Mouse (Mus musculus) limb, embryonic 14.5 days (tissue): ENCODE data around the gene Cdca3. TPM values are rescaled to one million over a fixed set of nuclear protein-coding genes. Genes with fewer than 3 reads are reported as not detected.

Experiments used
- ATAC-seq: fragments of 200-750 bp; cut with Nextera tagmentation; 2 replicates; pipeline ENCODE4 v1.8.0; 2017; ENCODE audit warnings: low read depth, moderate number of reproducible peaks, moderate TSS enrichment; ENCODE audit not compliant: low FRiP score
- DNase-seq: peaks from one replicate; pipeline ENCODE4 v3.0.0-alpha.2; 2015; ENCODE audit warnings: low spot score
- H3K27ac ChIP-seq: fragments of 300-500 bp; sonication (generic); replicated peaks from 2 replicates; pipeline ENCODE4 v1.5.1; 2014; ENCODE audit warnings: low read depth, mild to moderate bottlenecking, low read length, moderate library complexity, mixed read lengths
- H3K27me3 ChIP-seq: fragments of 300-500 bp; sonication (generic); 2 replicates; pipeline ENCODE4 v1.6.1; 2014; ENCODE audit warnings: low read length, mixed read lengths; ENCODE audit not compliant: control insufficient read depth, insufficient read depth
- H3K36me3 ChIP-seq: fragments of 300-500 bp; sonication (generic); 2 replicates; pipeline ENCODE4 v1.6.1; 2014; ENCODE audit warnings: mild to moderate bottlenecking, low read length, moderate library complexity, mixed read lengths; ENCODE audit not compliant: control insufficient read depth, insufficient read depth
- H3K4me1 ChIP-seq: fragments of 300-500 bp; sonication (generic); 2 replicates; pipeline ENCODE4 v1.6.1; 2014; ENCODE audit warnings: antibody characterized with exemption, low read length, mixed read lengths; ENCODE audit not compliant: control insufficient read depth, insufficient read depth
- H3K4me2 ChIP-seq: fragments of 300-500 bp; sonication (generic); replicated peaks from 2 replicates; pipeline ENCODE4 v1.6.1; 2014; ENCODE audit warnings: low read depth, mild to moderate bottlenecking, low read length, moderate library complexity; ENCODE audit not compliant: severe bottlenecking
- H3K4me3 ChIP-seq: fragments of 300-500 bp; sonication (generic); replicated peaks from 2 replicates; pipeline ENCODE4 v1.5.1; 2014; ENCODE audit warnings: low read length
- H3K9ac ChIP-seq: fragments of 300-500 bp; sonication (generic); 2 replicates; pipeline ENCODE4 v1.6.1; 2014; ENCODE audit warnings: mild to moderate bottlenecking, low read depth, low read length, moderate library complexity; ENCODE audit not compliant: severe bottlenecking
- H3K9me3 ChIP-seq: fragments of 300-500 bp; sonication (generic); 2 replicates; pipeline ENCODE4 v1.6.1; 2016; ENCODE audit warnings: low read length; ENCODE audit not compliant: control insufficient read depth
- POLR2A ChIP-seq: fragments of 200-500 bp; IDR thresholded peaks from 2 replicates; pipeline ENCODE4 v1.8.0; 2012; ENCODE audit warnings: inconsistent platforms, mild to moderate bottlenecking, moderate library complexity, borderline replicate concordance; ENCODE audit not compliant: insufficient read depth, insufficient read length; ENCODE audit errors: extremely low read depth
- WGBS: fragments of 180-500 bp; shearing (Covaris S2); extraction: QIAGEN DNeasy Blood & Tissue Kit; methylation state at CpG from one replicate; pipeline ENCODE4 v1.1.7; 2014; 5-methylcytosine and 5-hydroxymethylcytosine counted together
- polyA plus RNA-seq, 2 experiments: library from polyadenylated mRNA; depleted of rRNA in 1 of 2; stranded (reverse) in 1 of 2; unstranded in 1 of 2; fragments of >200 nt; fragmentation: Nextera tagmentation in 1 of 2; extraction: Ambion mirVana in 1 of 2; gene quantifications; 2 replicates each; pipeline versions ENCODE4 v1.2.1 to v1.2.3; 2012 to 2014

The Cdca3 gene
- polyA plus RNA-seq, 2 experiments: 128 to 141 TPM

GRCm38 (mm10) chr6:124861266-124861665 lies 31.9 kb downstream of the Cdca3 start:
- ATAC-seq: no peak
- Histone ChIP-seq H3K27ac (no peak overlapping the region), H3K9me3 (no peaks in the 10 kb centered on the region), H3K4me1 (peaks cover 26% of the 10 kb centered on the region; the same call in 1 of the 2 replicates), H3K36me3 (0 out of 2 replicates have a peak, but pooled peaks cover 8% of the 10 kb centered on the region), H3K9ac (no peak overlapping the region; the same call in 1 of the 2 replicates), H3K4me2 (no peak overlapping the region), H3K27me3 (no peaks in the 10 kb centered on the region), H3K4me3 (no peak overlapping the region)
- no peak for DNase-seq
- 77% methylated on average over 19 of the region's 19 CpGs for WGBS
- TF ChIP-seq POLR2A: no peak

GRCm38 (mm10) chr6:124861802-124862201 lies 32.5 kb downstream of the Cdca3 start:
- no peak overlapping the region for H3K4me2 ChIP-seq
- DNase-seq: no peak
- 0 out of 2 replicates have a peak, but pooled peaks cover 8% of the 10 kb centered on the region for H3K36me3 ChIP-seq
- no peaks in the 10 kb centered on the region for H3K9me3 ChIP-seq
- WGBS: 48% methylated on average over 2 of the region's 3 CpGs
- peaks cover 26% of the 10 kb centered on the region; the same call in 1 of the 2 replicates for H3K4me1 ChIP-seq
- no peak overlapping the region for H3K27ac ChIP-seq
- no peaks in the 10 kb centered on the region for H3K27me3 ChIP-seq
- no peak for TF ChIP-seq POLR2A
- ATAC-seq: no peak
- H3K4me3 ChIP-seq: no peak overlapping the region
- H3K9ac ChIP-seq: no peak overlapping the region; the same call in 1 of the 2 replicates

GRCm38 (mm10) chr6:124862406-124863124 lies 33.2 kb downstream of the Cdca3 start:
- no peak for TF ChIP-seq POLR2A
- peaks cover 26% of the 10 kb centered on the region; the same call in 1 of the 2 replicates for H3K4me1 ChIP-seq
- peak overlapping the region; percentile 56 for H3K4me3 ChIP-seq
- H3K4me2 ChIP-seq: peak overlapping the region; percentile 95
- ATAC-seq: no peak
- no peak for DNase-seq
- WGBS: 15% methylated on average over 8 of the region's 8 CpGs
- 0 out of 2 replicates have a peak, but pooled peaks cover 8% of the 10 kb centered on the region for H3K36me3 ChIP-seq
- no peak overlapping the region for H3K27ac ChIP-seq
- no peaks in the 10 kb centered on the region for H3K9me3 ChIP-seq
- H3K27me3 ChIP-seq: no peaks in the 10 kb centered on the region
- peak overlapping the region; percentile 65 for H3K9ac ChIP-seq

GRCm38 (mm10) chr6:124863125-124863657 lies 33.8 kb downstream of the Cdca3 start:
- peak overlapping the region; percentile 95 for H3K4me2 ChIP-seq
- H3K9me3 ChIP-seq: no peaks in the 10 kb centered on the region
- TF ChIP-seq POLR2A: 0 out of 2 replicates have a peak, but pooled peaks have one; percentile 0
- H3K27ac ChIP-seq: 0 out of 2 replicates have a peak overlapping the region, but pooled peaks have one; percentile 26
- H3K36me3 ChIP-seq: 0 out of 2 replicates have a peak, but pooled peaks cover 8% of the 10 kb centered on the region
- no peak for DNase-seq
- H3K9ac ChIP-seq: peak overlapping the region; percentile 65
- no peak; the same call in 1 of the 2 replicates for ATAC-seq
- H3K4me1 ChIP-seq: peaks cover 23% of the 10 kb centered on the region; the same call in 1 of the 2 replicates
- peak overlapping the region; percentile 56 for H3K4me3 ChIP-seq
- H3K27me3 ChIP-seq: no peaks in the 10 kb centered on the region
- 1% methylated on average over 8 of the region's 16 CpGs for WGBS

- peak; percentile 60 for DNase-seq
- H3K36me3 ChIP-seq: 0 out of 2 replicates have a peak, but pooled peaks cover 8% of the 10 kb centered on the region
- peak; percentile 73 for ATAC-seq
- peak within 1 kb of the TSS; percentile 56 for H3K4me3 ChIP-seq
- H3K4me1 ChIP-seq: peaks cover 17% of the 10 kb centered on the region; the same call in 1 of the 2 replicates
- H3K27ac ChIP-seq: peak within 1 kb of the TSS; percentile 52; the same call in 1 of the 2 replicates
- 0 out of 2 replicates have a peak, but pooled peaks have one; percentile 1 for TF ChIP-seq POLR2A
- peak within 1 kb of the TSS; percentile 65 for H3K9ac ChIP-seq
- peak within 1 kb of the TSS; percentile 95 for H3K4me2 ChIP-seq
- no peaks in the 10 kb centered on the region for H3K9me3 ChIP-seq
- no peaks in the 10 kb centered on the region for H3K27me3 ChIP-seq
- under 1% methylated on average over 23 of the region's 43 CpGs for WGBS
Measured at GRCm38 (mm10) chr6:124863658-124864298, 34.4 kb downstream of the Cdca3 start, which contains the start of gene Gpr162. Gene Gpr162, minus strand, starts transcription at chr6:124863983.
